Mouse (Mus musculus): ENCODE data around the gene Magi2.

Magi2 gene

DNA sequence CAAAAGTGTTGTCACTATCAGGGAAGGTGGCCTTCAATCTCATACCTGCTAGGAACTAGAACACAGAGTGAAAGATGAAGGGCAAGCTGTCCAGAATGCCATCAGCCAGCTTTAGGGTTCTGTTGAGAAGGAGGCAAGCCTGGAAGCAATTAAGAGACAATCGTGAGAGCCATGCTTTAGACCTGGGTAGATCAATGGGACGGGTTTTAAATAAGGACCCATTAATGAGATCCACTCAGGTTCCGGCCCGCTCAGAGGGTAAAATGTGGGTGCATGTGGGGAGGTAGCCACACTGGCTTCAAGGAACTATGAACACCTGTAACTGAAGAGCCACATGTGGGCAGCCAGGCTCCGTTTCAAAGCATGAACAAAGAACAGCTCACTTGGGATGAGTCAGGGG lies 1527.1 kb downstream of the Magi2 start:
- no peak for DNase-seq (ENCODE audit: low read depth, low spot score)
